Mouse (Mus musculus): ENCODE results near the gene Gm21680.
"Not testable (repeated sequence)": the region's sequence is repeated elsewhere in the genome, so short reads cannot be mapped to it uniquely, and the experiment has no call there.

Gm21680 gene

DNA sequence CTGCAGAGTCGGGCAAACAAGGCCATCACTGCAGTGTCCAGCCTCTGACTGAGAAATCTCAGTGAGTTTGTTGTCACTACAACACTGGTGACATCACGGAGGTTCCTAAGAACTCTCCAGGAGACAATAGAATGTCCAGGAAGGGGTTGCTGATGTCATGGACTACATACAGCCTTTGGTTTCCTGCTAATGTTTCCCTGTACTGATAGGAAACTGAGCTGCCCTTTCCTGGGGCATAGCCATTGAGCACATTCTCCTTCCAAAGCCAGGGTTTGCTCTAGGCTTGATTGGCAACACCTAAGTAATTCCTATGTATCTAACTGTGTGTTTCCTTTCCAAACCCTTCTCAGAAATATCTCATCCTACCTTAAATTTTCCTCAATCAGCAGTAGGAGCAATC lies at the start of gene Gm21680:
Gene Gm21680, minus strand, starts transcription at position 101 of the 400 bp plus-strand sequence.
- not testable (repeated sequence) for DNase-seq

DNA sequence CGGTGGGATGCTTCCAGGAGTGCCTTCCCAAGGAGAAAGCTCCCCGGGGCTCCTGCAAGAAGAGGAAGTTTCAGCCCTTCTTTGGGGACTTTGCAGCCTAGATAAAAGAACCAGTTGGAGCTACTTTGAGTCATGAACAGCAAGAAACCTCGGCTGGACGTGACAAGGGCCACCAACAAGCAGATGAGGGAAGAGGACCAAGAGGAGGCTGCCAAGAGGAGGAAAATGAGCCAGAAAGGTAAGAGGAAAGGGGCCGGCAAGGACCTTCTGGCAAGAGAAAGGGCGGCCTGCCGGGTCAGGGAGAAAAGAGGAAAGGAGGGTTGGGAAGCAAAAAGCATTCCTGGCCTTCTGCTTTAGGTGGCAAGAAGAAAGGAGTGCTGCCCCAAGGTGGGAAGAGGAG lies 35.2 kb upstream of the Gm21680 start:
- not testable (repeated sequence) for DNase-seq

DNA sequence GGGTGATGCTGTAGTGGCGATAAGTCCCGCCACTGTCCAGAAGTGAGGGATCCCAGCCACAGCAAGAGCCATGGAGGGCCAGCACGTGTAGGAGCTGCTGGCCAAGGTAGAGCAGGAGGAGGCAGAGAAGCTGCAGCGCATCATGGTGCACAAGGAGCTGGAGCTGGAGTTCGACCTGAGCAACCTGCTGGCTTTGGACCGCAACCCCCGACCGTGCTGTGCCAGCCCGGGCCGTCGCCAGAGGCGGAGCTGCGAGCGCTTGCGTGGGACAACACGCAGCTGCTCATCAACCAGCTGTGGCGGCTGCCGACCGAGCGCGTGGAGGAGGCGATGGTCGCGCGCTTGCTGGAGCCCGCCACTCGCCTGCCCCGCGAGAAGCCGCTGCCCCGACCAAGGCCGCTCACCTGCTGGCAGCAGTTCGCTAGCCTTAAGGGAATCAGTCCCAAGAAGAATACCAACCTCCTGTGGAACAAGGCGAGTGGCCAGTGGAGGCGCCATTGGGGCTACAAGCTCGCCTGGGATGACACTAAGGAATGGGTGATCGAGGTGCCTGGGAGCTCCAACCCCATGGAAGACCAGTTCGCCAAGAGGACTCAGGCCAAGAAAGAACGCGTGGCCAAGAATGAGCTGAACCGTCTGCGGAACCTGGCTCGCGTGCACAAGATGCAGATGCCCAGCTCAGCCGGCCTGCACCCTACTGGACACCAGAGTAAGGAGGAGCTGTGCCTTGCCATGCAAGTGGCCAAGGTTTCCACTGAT lies 34.7 kb upstream of the Gm21680 start:
- DNase-seq: peak; percentile 1 to 36

DNA sequence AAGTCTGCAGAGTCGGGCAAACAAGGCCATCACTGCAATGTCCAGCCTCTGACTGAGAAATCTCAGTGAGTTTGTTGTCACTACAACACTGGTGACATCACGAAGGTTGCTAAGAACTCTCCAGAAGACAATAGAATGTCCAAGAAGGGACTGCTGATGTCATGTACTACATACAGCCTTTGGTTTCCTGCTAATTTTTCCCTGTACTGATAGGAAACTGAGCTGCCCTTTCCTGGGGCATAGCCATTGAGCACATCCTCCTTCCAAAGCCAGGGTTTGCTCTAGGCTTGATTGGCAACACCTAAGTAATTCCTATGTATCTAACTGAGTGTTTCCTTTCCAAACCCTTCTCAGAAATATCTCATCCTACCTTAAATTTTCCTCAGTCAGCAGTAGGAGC lies 32.2 kb upstream of the Gm21680 start, which contains the start of gene Gm1979:
Gene Gm1979, minus strand, starts transcription at position 101 of the 400 bp plus-strand sequence.
- not testable (repeated sequence) for DNase-seq

DNA sequence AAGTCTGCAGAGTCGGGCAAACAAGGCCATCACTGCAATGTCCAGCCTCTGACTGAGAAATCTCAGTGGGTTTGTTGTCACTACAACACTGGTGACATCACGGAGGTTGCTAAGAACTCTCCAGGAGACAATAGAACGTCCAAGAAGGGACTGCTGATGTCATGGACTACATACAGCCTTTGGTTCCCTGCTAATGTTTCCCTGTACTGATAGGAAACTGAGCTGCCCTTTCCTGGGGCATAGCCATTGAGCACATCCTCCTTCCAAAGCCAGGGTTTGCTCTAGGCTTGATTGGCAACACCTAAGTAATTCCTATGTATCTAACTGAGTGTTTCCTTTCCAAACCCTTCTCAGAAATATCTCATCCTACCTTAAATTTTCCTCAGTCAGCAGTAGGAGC lies 16.1 kb upstream of the Gm21680 start, which contains the start of gene Gm21698:
Gene Gm21698, minus strand, starts transcription at position 101 of the 400 bp plus-strand sequence.
- not testable (repeated sequence) for DNase-seq

DNA sequence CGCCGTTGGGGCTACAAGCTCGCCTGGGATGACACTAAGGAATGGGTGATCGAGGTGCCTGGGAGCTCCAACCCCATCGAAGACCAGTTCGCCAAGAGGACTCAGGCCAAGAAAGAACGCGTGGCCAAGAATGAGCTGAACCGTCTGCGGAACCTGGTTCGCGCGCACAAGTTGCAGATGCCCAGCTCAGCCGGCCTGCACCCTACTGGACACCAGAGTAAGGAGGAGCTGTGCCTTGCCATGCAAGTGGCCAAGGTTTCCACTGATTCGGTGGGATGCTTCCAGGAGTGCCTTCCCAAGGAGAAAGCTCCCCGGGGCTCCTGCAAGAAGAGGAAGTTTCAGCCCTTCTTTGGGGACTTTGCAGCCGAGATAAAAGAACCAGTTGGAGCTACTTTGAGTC lies 15.4 kb downstream of the Gm21680 start:
- DNase-seq: not testable (repeated sequence)

DNA sequence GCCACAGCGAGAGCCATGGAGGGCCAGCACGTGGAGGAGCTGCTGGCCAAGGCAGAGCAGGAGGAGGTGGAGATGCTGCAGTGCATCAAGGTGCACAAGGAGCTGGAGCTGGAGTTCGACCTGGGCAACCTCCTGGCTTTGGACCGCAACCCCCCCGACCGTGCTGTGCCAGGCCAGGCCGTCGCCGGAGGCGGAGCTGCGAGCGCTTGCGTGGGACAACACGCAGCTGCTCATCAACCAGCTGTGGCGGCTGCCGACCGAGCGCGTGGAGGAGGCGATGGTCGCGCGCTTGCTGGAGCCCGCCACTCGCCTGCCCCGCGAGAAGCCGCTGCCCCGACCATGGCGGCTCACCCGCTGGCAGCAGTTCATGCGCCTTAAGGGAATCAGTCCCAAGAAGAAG lies 15.9 kb downstream of the Gm21680 start:
- not testable (repeated sequence) for DNase-seq

DNA sequence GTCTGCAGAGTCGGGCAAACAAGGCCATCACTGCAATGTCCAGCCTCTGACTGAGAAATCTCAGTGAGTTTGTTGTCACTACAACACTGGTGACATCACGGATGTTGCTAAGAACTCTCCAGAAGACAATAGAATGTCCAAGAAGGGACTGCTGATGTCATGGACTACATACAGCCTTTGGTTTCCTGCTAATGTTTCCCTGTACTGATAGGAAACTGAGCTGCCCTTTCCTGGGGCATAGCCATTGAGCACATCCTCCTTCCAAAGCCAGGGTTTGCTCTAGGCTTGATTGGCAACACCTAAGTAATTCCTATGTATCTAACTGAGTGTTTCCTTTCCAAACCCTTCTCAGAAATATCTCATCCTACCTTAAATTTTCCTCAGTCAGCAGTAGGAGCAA lies 18.1 kb downstream of the Gm21680 start, which contains the start of gene Gm21671:
Gene Gm21671, minus strand, starts transcription at position 101 of the 400 bp plus-strand sequence.
- DNase-seq: not testable (repeated sequence)

DNA sequence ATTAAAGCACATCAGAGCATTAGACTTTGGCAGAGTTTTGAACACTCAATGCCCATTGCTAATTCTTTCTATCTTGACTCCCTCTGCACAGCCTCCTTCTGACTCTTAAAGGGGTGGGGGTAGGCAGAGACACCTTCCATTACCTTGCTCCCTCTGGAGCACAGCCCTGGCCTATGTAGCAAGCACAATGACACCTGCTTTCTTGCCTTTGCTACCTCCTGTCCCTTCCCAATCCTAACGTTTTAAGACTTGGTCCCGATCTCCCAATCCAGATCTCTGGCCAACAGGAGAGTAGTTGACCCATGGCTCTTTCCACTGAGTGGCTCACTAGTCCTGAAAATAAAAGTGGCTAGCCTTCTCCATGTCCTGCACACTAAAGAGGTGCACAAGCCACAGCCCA lies 27.1 kb downstream of the Gm21680 start:
- not testable (repeated sequence) for DNase-seq

DNA sequence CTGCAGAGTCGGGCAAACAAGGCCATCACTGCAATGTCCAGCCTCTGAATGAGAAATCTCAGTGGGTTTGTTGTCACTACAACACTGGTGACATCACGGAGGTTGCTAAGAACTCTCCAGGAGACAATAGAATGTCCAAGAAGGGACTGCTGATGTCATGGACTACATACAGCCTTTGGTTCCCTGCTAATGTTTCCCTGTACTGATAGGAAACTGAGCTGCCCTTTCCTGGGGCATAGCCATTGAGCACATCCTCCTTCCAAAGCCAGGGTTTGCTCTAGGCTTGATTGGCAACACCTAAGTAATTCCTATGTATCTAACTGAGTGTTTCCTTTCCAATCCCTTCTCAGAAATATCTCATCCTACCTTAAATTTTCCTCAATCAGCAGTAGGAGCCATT lies 30.2 kb downstream of the Gm21680 start, which contains the start of gene Gm21663:
Gene Gm21663, minus strand, starts transcription at position 101 of the 400 bp plus-strand sequence.
- DNase-seq: not testable (repeated sequence)
